Mouse (Mus musculus): ENCODE measurements at regions not wholly inside any gene's neighbourhood (a gene's known extent, or its start where the extent isn't known, plus 50 kb on each side); places are given as distances from the start of the nearest gene placed in this dataset.

GRCm38 (mm10) chr9:46749441-46749840, 249.1 kb upstream of the Gm4791 start:
- no peak overlapping the region for H3K27ac ChIP-seq (ENCODE audit: insufficient read depth, low read length)
- no peak for DNase-seq

GRCm38 (mm10) chr9:46746266-46746665, 252.3 kb upstream of the Gm4791 start:
- Histone ChIP-seq H3K27ac (ENCODE audit: insufficient read depth, low read length) (no peak overlapping the region), H3K27me3 (ENCODE audit: control insufficient read depth, insufficient read depth, low read length) (no peaks in the 10 kb centered on the region), H3K4me1 (ENCODE audit: control insufficient read depth, insufficient read depth, low read length) (peaks cover 2% of the 10 kb centered on the region; the same call in 1 of the 2 replicates), H3K4me3 (replicated peaks; ENCODE audit: insufficient read depth, low read depth, low read length) (no peak overlapping the region)
- 34% methylated on average over 3 of the region's 3 CpGs for WGBS
- TF ChIP-seq POLR2A (IDR thresholded peaks at IDR 0.05; ENCODE audit: borderline replicate concordance, insufficient read depth, low read length): no peak
- TF ChIP-seq CTCF (IDR thresholded peaks at IDR 0.05; ENCODE audit: borderline replicate concordance, insufficient read depth, low read depth, low read length): no peak
- peak in 1 of 2 experiments; percentile 14 for DNase-seq

More at GRCm38 (mm10) chr9:46749441-46749840, 249.1 kb upstream of the Gm4791 start:
- H3K27me3 ChIP-seq (ENCODE audit: control insufficient read depth, insufficient read depth, low read length): no peaks in the 10 kb centered on the region; the same call in 1 of the 2 replicates
- H3K4me3 ChIP-seq (replicated peaks; ENCODE audit: insufficient read depth, low read depth, low read length): no peak overlapping the region
- H3K4me1 ChIP-seq (ENCODE audit: control insufficient read depth, insufficient read depth, low read length): peaks cover 2% of the 10 kb centered on the region; the same call in 1 of the 2 replicates
- WGBS: 60% methylated on average over 6 of the region's 6 CpGs
- TF ChIP-seq POLR2A (IDR thresholded peaks at IDR 0.05; ENCODE audit: borderline replicate concordance, insufficient read depth, low read length): no peak
- no peak for TF ChIP-seq CTCF (IDR thresholded peaks at IDR 0.05; ENCODE audit: borderline replicate concordance, insufficient read depth, low read depth, low read length)

GRCm38 (mm10) chr9:46740496-46740895, 258.0 kb upstream of the Gm4791 start:
- no peaks in the 10 kb centered on the region for H3K4me1 ChIP-seq (ENCODE audit: control insufficient read depth, insufficient read depth, low read length)
- TF ChIP-seq POLR2A (IDR thresholded peaks at IDR 0.05; ENCODE audit: borderline replicate concordance, insufficient read depth, low read length): no peak
- TF ChIP-seq CTCF (IDR thresholded peaks at IDR 0.05; ENCODE audit: borderline replicate concordance, insufficient read depth, low read depth, low read length): no peak
- no peaks in the 10 kb centered on the region for H3K27me3 ChIP-seq (ENCODE audit: control insufficient read depth, insufficient read depth, low read length)
- H3K27ac ChIP-seq (ENCODE audit: insufficient read depth, low read length): no peak overlapping the region
- WGBS: 86% methylated on average over 4 of the region's 4 CpGs
- H3K4me3 ChIP-seq (replicated peaks; ENCODE audit: insufficient read depth, low read depth, low read length): no peak overlapping the region
- DNase-seq: no peak

- no peaks in the 10 kb centered on the region for H3K27me3 ChIP-seq (ENCODE audit: control insufficient read depth, insufficient read depth, low read length)
- no peak overlapping the region for H3K4me3 ChIP-seq (replicated peaks; ENCODE audit: insufficient read depth, low read depth, low read length)
- H3K27ac ChIP-seq (ENCODE audit: insufficient read depth, low read length): no peak overlapping the region
- no peaks in the 10 kb centered on the region for H3K4me1 ChIP-seq (ENCODE audit: control insufficient read depth, insufficient read depth, low read length)
- DNase-seq: peak in 1 of 2 experiments; percentile 3
- TF ChIP-seq POLR2A (IDR thresholded peaks at IDR 0.05; ENCODE audit: borderline replicate concordance, insufficient read depth, low read length) (no peak), CTCF (IDR thresholded peaks at IDR 0.05; ENCODE audit: borderline replicate concordance, insufficient read depth, low read depth, low read length) (no peak)
- 83% methylated on average over 3 of the region's 3 CpGs for WGBS
These were observed 259.2 kb upstream of the Gm4791 start for GRCm38 (mm10) chr9:46739341-46739740.

GRCm38 (mm10) chr9:46738634-46739033, 259.9 kb upstream of the Gm4791 start:
- H3K27ac ChIP-seq (ENCODE audit: insufficient read depth, low read length): no peak overlapping the region
- H3K4me1 ChIP-seq (ENCODE audit: control insufficient read depth, insufficient read depth, low read length): no peaks in the 10 kb centered on the region
- no peak for DNase-seq
- 26% methylated on average over 3 of the region's 3 CpGs for WGBS
- H3K4me3 ChIP-seq (replicated peaks; ENCODE audit: insufficient read depth, low read depth, low read length): no peak overlapping the region
- H3K27me3 ChIP-seq (ENCODE audit: control insufficient read depth, insufficient read depth, low read length): no peaks in the 10 kb centered on the region
- TF ChIP-seq POLR2A (IDR thresholded peaks at IDR 0.05; ENCODE audit: borderline replicate concordance, insufficient read depth, low read length) (no peak), CTCF (IDR thresholded peaks at IDR 0.05; ENCODE audit: borderline replicate concordance, insufficient read depth, low read depth, low read length) (no peak)

- Histone ChIP-seq H3K4me3 (replicated peaks; ENCODE audit: insufficient read depth, low read depth, low read length) (no peak overlapping the region), H3K4me1 (ENCODE audit: control insufficient read depth, insufficient read depth, low read length) (no peaks in the 10 kb centered on the region), H3K27me3 (ENCODE audit: control insufficient read depth, insufficient read depth, low read length) (no peaks in the 10 kb centered on the region), H3K27ac (ENCODE audit: insufficient read depth, low read length) (no peak overlapping the region)
- TF ChIP-seq POLR2A (IDR thresholded peaks at IDR 0.05; ENCODE audit: borderline replicate concordance, insufficient read depth, low read length) (no peak), CTCF (IDR thresholded peaks at IDR 0.05; ENCODE audit: borderline replicate concordance, insufficient read depth, low read depth, low read length) (no peak)
- DNase-seq: no peak
- 80% methylated on average over 4 of the region's 4 CpGs for WGBS
These were observed 260.5 kb upstream of the Gm4791 start for GRCm38 (mm10) chr9:46738056-46738455.

GRCm38 (mm10) chr9:46737446-46737845, 261.1 kb upstream of the Gm4791 start:
- 76% methylated on average over 3 of the region's 3 CpGs for WGBS
- no peaks in the 10 kb centered on the region for H3K27me3 ChIP-seq (ENCODE audit: control insufficient read depth, insufficient read depth, low read length)
- H3K27ac ChIP-seq (ENCODE audit: insufficient read depth, low read length): no peak overlapping the region
- no peak for TF ChIP-seq POLR2A (IDR thresholded peaks at IDR 0.05; ENCODE audit: borderline replicate concordance, insufficient read depth, low read length)
- no peak for TF ChIP-seq CTCF (IDR thresholded peaks at IDR 0.05; ENCODE audit: borderline replicate concordance, insufficient read depth, low read depth, low read length)
- DNase-seq: no peak
- no peaks in the 10 kb centered on the region for H3K4me1 ChIP-seq (ENCODE audit: control insufficient read depth, insufficient read depth, low read length)
- no peak overlapping the region for H3K4me3 ChIP-seq (replicated peaks; ENCODE audit: insufficient read depth, low read depth, low read length)

- Histone ChIP-seq H3K4me1 (ENCODE audit: control insufficient read depth, insufficient read depth, low read length) (no peaks in the 10 kb centered on the region), H3K27me3 (ENCODE audit: control insufficient read depth, insufficient read depth, low read length) (no peaks in the 10 kb centered on the region), H3K4me3 (replicated peaks; ENCODE audit: insufficient read depth, low read depth, low read length) (no peak overlapping the region), H3K27ac (ENCODE audit: insufficient read depth, low read length) (no peak overlapping the region)
- TF ChIP-seq CTCF (IDR thresholded peaks at IDR 0.05; ENCODE audit: borderline replicate concordance, insufficient read depth, low read depth, low read length) (no peak), POLR2A (IDR thresholded peaks at IDR 0.05; ENCODE audit: borderline replicate concordance, insufficient read depth, low read length) (no peak)
- DNase-seq: no peak
These were observed 262.3 kb upstream of the Gm4791 start for GRCm38 (mm10) chr9:46736232-46736631.

Data from cerebellum, adult 2 months (tissue).